Mouse (Mus musculus): ENCODE data around the gene Iqgap1. TPM values are rescaled to one million over a fixed set of nuclear protein-coding genes. Genes with fewer than 3 reads are reported as not detected.

Gene Iqgap1
- 20.2 and 22.7 TPM in 2 replicates for polyA plus RNA-seq (2015; fragmentation: Nextera tagmentation; extraction: Ambion mirVana)

GRCm38 (mm10) chr7:80825843-80826403, at the start of gene Iqgap1:
Gene Iqgap1, minus strand, starts transcription at chr7:80825974.
- Histone ChIP-seq H3K27ac (replicated peaks) (no peak within 1 kb of the TSS), H3K4me1 (replicated peaks) (no peaks in the 10 kb centered on the region), H3K9me3 (no peaks in the 10 kb centered on the region), H3K27me3 (no peaks in the 10 kb centered on the region), H3K9ac (no peak within 1 kb of the TSS), H3K4me3 (no peak within 1 kb of the TSS), H3K4me2 (no peak within 1 kb of the TSS), H3K36me3 (no peaks in the 10 kb centered on the region)
- 78% methylated on average over 11 of the region's 11 CpGs for WGBS
- no peak for ATAC-seq (ENCODE audit: low FRiP score, low read depth)

- ATAC-seq (ENCODE audit: low FRiP score, low read depth) = no peak
- Histone ChIP-seq H3K4me2 (no peak overlapping the region), H3K4me3 (no peak overlapping the region), H3K9me3 (no peaks in the 10 kb centered on the region), H3K27ac (replicated peaks) (no peak overlapping the region), H3K27me3 (no peaks in the 10 kb centered on the region), H3K36me3 (peaks cover 61% of the 10 kb centered on the region), H3K9ac (no peak overlapping the region), H3K4me1 (replicated peaks) (no peaks in the 10 kb centered on the region)
- WGBS = 94% methylated on average over 2 of the region's 2 CpGs
These were observed 47.9 kb upstream of the Iqgap1 start for GRCm38 (mm10) chr7:80873631-80874030.

GRCm38 (mm10) chr7:80873038-80873437, 47.3 kb upstream of the Iqgap1 start:
- Histone ChIP-seq H3K9me3 (no peaks in the 10 kb centered on the region), H3K4me3 (no peak overlapping the region), H3K27ac (replicated peaks) (no peak overlapping the region), H3K4me1 (replicated peaks) (no peaks in the 10 kb centered on the region), H3K27me3 (no peaks in the 10 kb centered on the region), H3K9ac (no peak overlapping the region), H3K4me2 (no peak overlapping the region), H3K36me3 (peaks cover 66% of the 10 kb centered on the region)
- 79% methylated on average over 5 of the region's 5 CpGs for whole genome bisulfite sequencing
- no peak for ATAC-seq (ENCODE audit: low FRiP score, low read depth)

GRCm38 (mm10) chr7:80868686-80869085, 42.9 kb upstream of the Iqgap1 start:
- Histone ChIP-seq H3K9me3 (no peaks in the 10 kb centered on the region), H3K4me3 (no peak overlapping the region), H3K27me3 (no peaks in the 10 kb centered on the region), H3K9ac (no peak overlapping the region), H3K27ac (replicated peaks) (no peak overlapping the region), H3K36me3 (peaks cover 80% of the 10 kb centered on the region), H3K4me1 (replicated peaks) (peaks cover 27% of the 10 kb centered on the region), H3K4me2 (no peak overlapping the region)
- 97% methylated on average over 2 of the region's 2 CpGs for WGBS
- no peak for ATAC-seq (ENCODE audit: low FRiP score, low read depth)

- H3K4me2 ChIP-seq = no peak overlapping the region
- H3K9me3 ChIP-seq = no peaks in the 10 kb centered on the region
- H3K9ac ChIP-seq = no peak overlapping the region
- 93% methylated on average over 7 of the region's 7 CpGs for WGBS
- no peak overlapping the region for H3K27ac ChIP-seq (replicated peaks)
- peaks cover 47% of the 10 kb centered on the region for H3K4me1 ChIP-seq (replicated peaks)
- H3K36me3 ChIP-seq = peaks cover 63% of the 10 kb centered on the region
- no peak overlapping the region for H3K4me3 ChIP-seq
- no peak for ATAC-seq (ENCODE audit: low FRiP score, low read depth)
- H3K27me3 ChIP-seq = no peaks in the 10 kb centered on the region
These were observed 40.9 kb upstream of the Iqgap1 start for GRCm38 (mm10) chr7:80866514-80867147.

GRCm38 (mm10) chr7:80865521-80865920, 39.7 kb upstream of the Iqgap1 start:
- Histone ChIP-seq H3K9me3 (no peaks in the 10 kb centered on the region), H3K27ac (replicated peaks) (no peak overlapping the region), H3K27me3 (no peaks in the 10 kb centered on the region), H3K4me2 (no peak overlapping the region), H3K4me1 (replicated peaks) (peaks cover 50% of the 10 kb centered on the region), H3K36me3 (peaks cover 57% of the 10 kb centered on the region), H3K9ac (no peak overlapping the region), H3K4me3 (no peak overlapping the region)
- no peak for ATAC-seq (ENCODE audit: low FRiP score, low read depth)
- 92% methylated on average over 7 of the region's 7 CpGs for WGBS

GRCm38 (mm10) chr7:80864831-80865230, 39.1 kb upstream of the Iqgap1 start:
- no peak overlapping the region for H3K4me2 ChIP-seq
- ATAC-seq (ENCODE audit: low FRiP score, low read depth) = no peak

GRCm38 (mm10) chr7:80864151-80864550, 38.4 kb upstream of the Iqgap1 start:
- no peak overlapping the region for H3K9ac ChIP-seq
- ATAC-seq (ENCODE audit: low FRiP score, low read depth) = no peak
- H3K4me2 ChIP-seq = peak overlapping the region; percentile 69
- no peak overlapping the region for H3K4me3 ChIP-seq
- H3K9me3 ChIP-seq = no peaks in the 10 kb centered on the region
- H3K27me3 ChIP-seq = no peaks in the 10 kb centered on the region
- 59% methylated on average over 1 of the region's 1 CpGs for WGBS
- no peak overlapping the region for H3K27ac ChIP-seq (replicated peaks)
- peaks cover 54% of the 10 kb centered on the region for H3K4me1 ChIP-seq (replicated peaks)
- peaks cover 45% of the 10 kb centered on the region for H3K36me3 ChIP-seq

More at GRCm38 (mm10) chr7:80864831-80865230, 39.1 kb upstream of the Iqgap1 start:
- H3K27ac ChIP-seq (replicated peaks) = no peak overlapping the region
- H3K36me3 ChIP-seq = peaks cover 52% of the 10 kb centered on the region
- H3K9ac ChIP-seq = no peak overlapping the region
- peaks cover 53% of the 10 kb centered on the region for H3K4me1 ChIP-seq (replicated peaks)
- WGBS = 78% methylated on average over 8 of the region's 8 CpGs
- no peaks in the 10 kb centered on the region for H3K9me3 ChIP-seq
- no peaks in the 10 kb centered on the region for H3K27me3 ChIP-seq
- no peak overlapping the region for H3K4me3 ChIP-seq

GRCm38 (mm10) chr7:80863520-80863919, 37.7 kb upstream of the Iqgap1 start:
- peak overlapping the region; percentile 13; the same call in 1 of the 2 replicates for H3K4me3 ChIP-seq
- H3K27ac ChIP-seq (replicated peaks) = no peak overlapping the region
- H3K36me3 ChIP-seq = peaks cover 38% of the 10 kb centered on the region
- ATAC-seq (ENCODE audit: low FRiP score, low read depth) = no peak
- no peaks in the 10 kb centered on the region for H3K27me3 ChIP-seq
- H3K9me3 ChIP-seq = no peaks in the 10 kb centered on the region
- peak overlapping the region; percentile 69 for H3K4me2 ChIP-seq
- WGBS = 87% methylated on average over 5 of the region's 5 CpGs
- H3K4me1 ChIP-seq (replicated peaks) = peaks cover 54% of the 10 kb centered on the region
- H3K9ac ChIP-seq = 0 out of 2 replicates have a peak overlapping the region, but pooled peaks have one; percentile 4

- WGBS = 91% methylated on average over 2 of the region's 2 CpGs
- Histone ChIP-seq H3K4me1 (replicated peaks) (peaks cover 54% of the 10 kb centered on the region), H3K4me2 (peak overlapping the region; percentile 69), H3K27me3 (no peaks in the 10 kb centered on the region), H3K27ac (replicated peaks) (no peak overlapping the region), H3K9me3 (no peaks in the 10 kb centered on the region), H3K4me3 (peak overlapping the region; percentile 92), H3K9ac (no peak overlapping the region), H3K36me3 (peaks cover 29% of the 10 kb centered on the region)
- ATAC-seq (ENCODE audit: low FRiP score, low read depth) = no peak
These were observed 36.7 kb upstream of the Iqgap1 start for GRCm38 (mm10) chr7:80862475-80862874.

GRCm38 (mm10) chr7:80860729-80861274, 35.0 kb upstream of the Iqgap1 start, which contains the start of gene Zscan2:
Gene Zscan2, plus strand, starts transcription at chr7:80860920.
- Histone ChIP-seq H3K4me3 (peak within 1 kb of the TSS; percentile 92), H3K9me3 (no peaks in the 10 kb centered on the region), H3K27me3 (no peaks in the 10 kb centered on the region), H3K9ac (peak within 1 kb of the TSS; percentile 97), H3K36me3 (peaks cover 15% of the 10 kb centered on the region), H3K27ac (replicated peaks) (peak within 1 kb of the TSS; percentile 96), H3K4me2 (peak within 1 kb of the TSS; percentile 69), H3K4me1 (replicated peaks) (peaks cover 46% of the 10 kb centered on the region)
- ATAC-seq (ENCODE audit: low FRiP score, low read depth) = peak; percentile 98
- under 1% methylated on average over 40 of the region's 40 CpGs for WGBS

- Histone ChIP-seq H3K4me1 (replicated peaks) (peaks cover 43% of the 10 kb centered on the region), H3K27ac (replicated peaks) (peak overlapping the region; percentile 49), H3K9ac (peak overlapping the region; percentile 97), H3K9me3 (no peaks in the 10 kb centered on the region), H3K4me3 (peak overlapping the region; percentile 92), H3K4me2 (peak overlapping the region; percentile 69), H3K36me3 (peaks cover 10% of the 10 kb centered on the region), H3K27me3 (no peaks in the 10 kb centered on the region)
- peak; percentile 47 for ATAC-seq (ENCODE audit: low FRiP score, low read depth)
- 1% methylated on average over 13 of the region's 13 CpGs for WGBS
These were observed 34.5 kb upstream of the Iqgap1 start for GRCm38 (mm10) chr7:80860227-80860626.

Measured in hindbrain, embryonic 15.5 days (tissue).